ENCODE assay signal across 21 mouse cellular contexts in genomic region chr5:24711615-24712014, GRCm38 (mm10). TPM values are rescaled to one million over a fixed set of nuclear protein-coding genes. Genes with fewer than 3 reads are reported as not detected.
A peak's percentile ranks its signal among the peaks of the same experiment; 100 is the strongest.
DNase-seq lines count a peak whose midpoint lies in the region; ATAC-seq and TF ChIP-seq lines count a peak whose summit lies in the region.
"Had no signal": no experiment of that assay in that cellular context is flagged by ENCODE, and none has a peak within 500 bp of the region (broad histone marks: within the 10 kb centered on the region; RNA-seq: fewer than 3 reads in every experiment).

No protein-coding gene starts in this region.

- peaks cover 40% of the 10 kb centered on the region for H3K36me3 ChIP-seq in midbrain, postnatal 0 days (ENCODE audit: insufficient read depth, low read length)
- H3K36me3 ChIP-seq in midbrain, embryonic 14.5 days (ENCODE audit: control insufficient read depth, insufficient read depth, low read length): peaks cover 52% of the 10 kb centered on the region
- no peaks in the 10 kb centered on the region; a peak in 1 of 4 replicates for H3K36me3 ChIP-seq in MEL (ENCODE audit: control insufficient read depth in 1 of 2, insufficient read depth in 2 of 2, low read length in 2 of 2)

- DNase-seq in layer of hippocampus, adult 2 months (ENCODE audit: low spot score in 2 of 2): no peak
- DNase-seq in layer of hippocampus, adult 18-20 months (ENCODE audit: low spot score in 2 of 2): no peak
- no peak for DNase-seq in midbrain, postnatal 0 days (ENCODE audit: low spot score)
- no peak for DNase-seq in midbrain, embryonic 14.5 days
- DNase-seq in MEL (ENCODE audit: low read depth, low spot score): peak; percentile 33
- no peak for DNase-seq in natural killer cell, adult 2 months (ENCODE audit: low spot score in 2 of 2)
- no peak for DNase-seq in layer of hippocampus, adult 8-10 months (ENCODE audit: low spot score in 2 of 2)
- DNase-seq: adrenal gland, postnatal 10 days; cerebellum, adult 2 months; lung, adult 18-20 months; right cerebral cortex, adult 18-20 months had no signal

- no peak overlapping the region for H3K27ac ChIP-seq in layer of hippocampus, adult 2 months
- no peak overlapping the region for H3K27ac ChIP-seq in midbrain, postnatal 0 days (ENCODE audit: low read depth, low read length)
- H3K27ac ChIP-seq in midbrain, embryonic 14.5 days (replicated peaks; ENCODE audit: low read depth, low read length): no peak overlapping the region
- no peak overlapping the region for H3K27ac ChIP-seq in MEL (ENCODE audit: control insufficient read depth, low read depth, low read length)
- H3K27ac ChIP-seq: kidney, embryonic 15.5 days had no signal

- no peaks in the 10 kb centered on the region for H3K79me2 ChIP-seq in MEL (ENCODE audit: control insufficient read depth, insufficient read depth, low read length, poor library complexity)

- TF ChIP-seq EP300 in MEL (IDR thresholded peaks at IDR 0.05; ENCODE audit: low read depth in 1 of 2, low read length in 2 of 2): no peak

- no peak for ATAC-seq in midbrain, postnatal 0 days (ENCODE audit: low FRiP score)
- no peak for ATAC-seq in midbrain, embryonic 14.5 days (ENCODE audit: low FRiP score, low TSS enrichment)
- ATAC-seq: forebrain, embryonic 14.5 days; hindbrain, embryonic 16.5 days; midbrain, embryonic 16.5 days had no signal

- no peak overlapping the region for H3K9ac ChIP-seq in midbrain, postnatal 0 days (replicated peaks; ENCODE audit: low read length, poor library complexity, severe bottlenecking)
- H3K9ac ChIP-seq in midbrain, embryonic 14.5 days (replicated peaks; ENCODE audit: low read length): no peak overlapping the region
- no peak overlapping the region for H3K9ac ChIP-seq in MEL (ENCODE audit: control insufficient read depth, low read depth, low read length, poor library complexity, severe bottlenecking)
- H3K9ac ChIP-seq: heart, embryonic 12.5 days; kidney, embryonic 15.5 days had no signal

- WGBS in midbrain, postnatal 0 days: 99% methylated on average over 6 of the region's 6 CpGs
- WGBS in midbrain, embryonic 14.5 days: 97% methylated on average over 6 of the region's 6 CpGs

- TF ChIP-seq CTCF in layer of hippocampus, adult 2 months (conservative IDR thresholded peaks at IDR 0.05): peak; percentile 45
- TF ChIP-seq CTCF in midbrain, postnatal 0 days (IDR thresholded peaks at IDR 0.05): peak; percentile 42
- TF ChIP-seq CTCF in MEL (IDR thresholded peaks at IDR 0.05 in 2 of 3, conservative IDR thresholded peaks at IDR 0.05 in 1 of 3; ENCODE audit: control insufficient read depth in 1 of 3, insufficient read depth in 1 of 3, low read depth in 2 of 3, low read length in 3 of 3, poor library complexity in 1 of 3, severe bottlenecking in 1 of 3): peak; percentile 36 to 59 (median 36)

- TF ChIP-seq POLR2A in MEL (IDR thresholded peaks at IDR 0.05; ENCODE audit: control insufficient read depth in 1 of 2, insufficient read depth in 1 of 2, low read depth in 1 of 2, low read length in 2 of 2, poor library complexity in 1 of 2): no peak

- TF ChIP-seq RAD21 in MEL (IDR thresholded peaks at IDR 0.05; ENCODE audit: low read depth, low read length): no peak

- no peak overlapping the region for H3K4me3 ChIP-seq in layer of hippocampus, adult 2 months
- no peak overlapping the region for H3K4me3 ChIP-seq in midbrain, postnatal 0 days (ENCODE audit: low read depth, low read length)
- no peak overlapping the region for H3K4me3 ChIP-seq in midbrain, embryonic 14.5 days (replicated peaks; ENCODE audit: low read depth, low read length)
- no peak overlapping the region for H3K4me3 ChIP-seq in MEL (ENCODE audit: control insufficient read depth in 1 of 2, insufficient read depth in 1 of 2, low read depth in 2 of 2, low read length in 2 of 2)
- H3K4me3 ChIP-seq: erythroblast, embryonic 14.5 days; heart, embryonic 12.5 days; kidney, embryonic 15.5 days had no signal

- no peak overlapping the region for H3K4me2 ChIP-seq in midbrain, postnatal 0 days (ENCODE audit: low read depth, low read length, poor library complexity, severe bottlenecking)
- H3K4me2 ChIP-seq in midbrain, embryonic 14.5 days (ENCODE audit: low read length): no peak overlapping the region
- H3K4me2 ChIP-seq: heart, embryonic 12.5 days; kidney, embryonic 15.5 days had no signal

- peaks cover 3% of the 10 kb centered on the region; the same call in 1 of the 2 replicates for H3K9me3 ChIP-seq in midbrain, postnatal 0 days (ENCODE audit: low read length)
- no peaks in the 10 kb centered on the region for H3K9me3 ChIP-seq in midbrain, embryonic 14.5 days (ENCODE audit: control insufficient read depth, low read length)
- no peaks in the 10 kb centered on the region for H3K9me3 ChIP-seq in MEL (replicated peaks; ENCODE audit: insufficient read depth, low read length)
- H3K9me3 ChIP-seq: kidney, embryonic 15.5 days had no signal

- no peaks in the 10 kb centered on the region for H3K27me3 ChIP-seq in midbrain, postnatal 0 days (ENCODE audit: insufficient read depth, low read length)
- H3K27me3 ChIP-seq in midbrain, embryonic 14.5 days (ENCODE audit: control insufficient read depth, insufficient read depth, low read length): no peaks in the 10 kb centered on the region
- H3K27me3 ChIP-seq in MEL (ENCODE audit: control insufficient read depth in 1 of 2, insufficient read depth in 2 of 2, low read length in 2 of 2): no peaks in the 10 kb centered on the region
- H3K27me3 ChIP-seq: heart, embryonic 12.5 days; kidney, embryonic 15.5 days had no signal

- H3K4me1 ChIP-seq in midbrain, postnatal 0 days (ENCODE audit: insufficient read depth, low read length): no peaks in the 10 kb centered on the region
- no peaks in the 10 kb centered on the region for H3K4me1 ChIP-seq in midbrain, embryonic 14.5 days (ENCODE audit: control insufficient read depth, insufficient read depth, low read length)
- H3K4me1 ChIP-seq in MEL (ENCODE audit: control insufficient read depth in 1 of 2, insufficient read depth in 2 of 2, low read length in 2 of 2): no peaks in the 10 kb centered on the region
- H3K4me1 ChIP-seq: heart, embryonic 12.5 days had no signal

TF ChIP-seq in MEL, 35 proteins besides CTCF, POLR2A, EP300 and RAD21:
- TF ChIP-seq MXI1 (IDR thresholded peaks at IDR 0.05; ENCODE audit: low read depth, low read length): no peak
- 0 out of 2 replicates have a peak, but pooled peaks have one; percentile 7 for TF ChIP-seq SMC3 (IDR thresholded peaks at IDR 0.05; ENCODE audit: low read depth, low read length)
- no peak for TF ChIP-seq MYC (IDR thresholded peaks at IDR 0.05; ENCODE audit: low read depth, low read length)

RNA-seq across cellular contexts. Expression of gene Wdr86, which starts 18.9 kb away (rescaled TPM):
- total RNA-seq in layer of hippocampus, adult 2 months (2021): 1 to 10 TPM in 1 of 2 experiments, under 1 TPM in 1; 0.44 to 1.4 TPM
- total RNA-seq in layer of hippocampus, adult 18-20 months (2021): under 1 TPM; 0.33 to 0.62 TPM
- 13.4 and 16.5 TPM in 2 replicates for total RNA-seq in midbrain, postnatal 0 days (2014; rRNA removed)
- polyA plus RNA-seq in midbrain, postnatal 0 days (2015; fragmentation: Nextera tagmentation; extraction: Ambion mirVana): 6.7 and 7.0 TPM in 2 replicates
- polyA plus RNA-seq in midbrain, embryonic 14.5 days (2014; fragmentation: Nextera tagmentation; extraction: Ambion mirVana): 2.0 and 5.6 TPM in 2 replicates
- total RNA-seq in MEL (2012; rRNA removed): 0.07 TPM in 1 of 2 replicates, not detected in the other
- not detected for polyA plus RNA-seq in MEL (2012; ENCODE audit: insufficient read depth in 1 of 2, insufficient read length in 2 of 2, low read depth in 1 of 2, low replicate concordance in 2 of 2, missing spikeins in 1 of 2)
- 1 to 10 TPM in 2 of 4 experiments, under 1 TPM in 2; 0.37 to 1.2 (median 1.00) TPM for total RNA-seq in layer of hippocampus, adult 8-10 months (2022)
- polyA plus RNA-seq: erythroblast, embryonic 14.5 days had no signal

RNA-seq across cellular contexts. Expression of gene Nub1, which starts 26.3 kb away (rescaled TPM):
- total RNA-seq in layer of hippocampus, adult 2 months (2021): 10 to 100 TPM; 65.9 to 69.0 TPM
- total RNA-seq in layer of hippocampus, adult 18-20 months (2021): 10 to 100 TPM; 76.0 to 78.0 TPM
- total RNA-seq in midbrain, postnatal 0 days (2014; rRNA removed): 44.9 and 45.3 TPM in 2 replicates
- 45.1 and 45.9 TPM in 2 replicates for polyA plus RNA-seq in midbrain, postnatal 0 days (2015; fragmentation: Nextera tagmentation; extraction: Ambion mirVana)
- 42.3 and 54.1 TPM in 2 replicates for polyA plus RNA-seq in midbrain, embryonic 14.5 days (2014; fragmentation: Nextera tagmentation; extraction: Ambion mirVana)
- 38.3 and 45.0 TPM in 2 replicates for total RNA-seq in MEL (2012; rRNA removed)
- 10 to 100 TPM in 1 of 2 experiments, not detected in 1; 59.6 TPM for polyA plus RNA-seq in MEL (2012; ENCODE audit: insufficient read depth in 1 of 2, insufficient read length in 2 of 2, low read depth in 1 of 2, low replicate concordance in 2 of 2, missing spikeins in 1 of 2)
- total RNA-seq in layer of hippocampus, adult 8-10 months (2022): 10 to 100 TPM; 68.8 to 75.2 (median 73.1) TPM

RNA-seq across cellular contexts. Expression of gene Crygn, which starts 46.2 kb away (rescaled TPM):
- not detected for total RNA-seq in layer of hippocampus, adult 2 months (2021)
- total RNA-seq in layer of hippocampus, adult 18-20 months (2021): 1 to 10 TPM; 1.0 to 1.5 TPM
- not detected in 2 replicates for total RNA-seq in midbrain, postnatal 0 days (2014; rRNA removed)
- 2.1 and 5.0 TPM in 2 replicates for polyA plus RNA-seq in midbrain, postnatal 0 days (2015; fragmentation: Nextera tagmentation; extraction: Ambion mirVana)
- polyA plus RNA-seq in midbrain, embryonic 14.5 days (2014; fragmentation: Nextera tagmentation; extraction: Ambion mirVana): 1.6 TPM in 1 of 2 replicates, not detected in the other
- not detected in 2 replicates for total RNA-seq in MEL (2012; rRNA removed)
- polyA plus RNA-seq in MEL (2012; ENCODE audit: insufficient read depth in 1 of 2, insufficient read length in 2 of 2, low read depth in 1 of 2, low replicate concordance in 2 of 2, missing spikeins in 1 of 2): under 1 TPM in 1 of 2 experiments, not detected in 1; 0.89 TPM
- 1 to 10 TPM in 2 of 4 experiments, under 1 TPM in 1, not detected in 1; 0.52 to 2.1 (median 1.3) TPM for total RNA-seq in layer of hippocampus, adult 8-10 months (2022)
- total RNA-seq: adrenal gland, postnatal 10 days; heart, postnatal 25 days had no signal
- polyA plus RNA-seq: embryonic facial prominence, embryonic 11.5 days; erythroblast, embryonic 14.5 days; neural tube, embryonic 11.5 days; small intestine, adult 2 months had no signal
